Mouse (Mus musculus): ENCODE measurements around the gene Daam2.

The Daam2 gene

GRCm38 (mm10) chr17:49531661-49532060 is 32.5 kb downstream of the Daam2 start:
- DNase-seq (ENCODE audit: low spot score in 2 of 2): no peak

GRCm38 (mm10) chr17:49530215-49530614 is 33.9 kb downstream of the Daam2 start:
- DNase-seq (ENCODE audit: low spot score in 2 of 2): peak in 1 of 2 experiments; percentile 45

GRCm38 (mm10) chr17:49528503-49529205 is 35.5 kb downstream of the Daam2 start:
- DNase-seq (ENCODE audit: low spot score in 2 of 2): no peak

- DNase-seq (ENCODE audit: low spot score in 2 of 2): peak in 1 of 2 experiments; percentile 21
These were observed 36.1 kb downstream of the Daam2 start for GRCm38 (mm10) chr17:49528033-49528432.

- DNase-seq (ENCODE audit: low spot score in 2 of 2): no peak
These were observed 37.6 kb downstream of the Daam2 start for GRCm38 (mm10) chr17:49526566-49526965.

GRCm38 (mm10) chr17:49525911-49526310 is 38.2 kb downstream of the Daam2 start:
- DNase-seq (ENCODE audit: low spot score in 2 of 2): no peak

GRCm38 (mm10) chr17:49524584-49524983 is 39.6 kb downstream of the Daam2 start:
- no peak for DNase-seq (ENCODE audit: low spot score in 2 of 2)

- DNase-seq (ENCODE audit: low spot score in 2 of 2): no peak
These were observed 41.7 kb downstream of the Daam2 start for GRCm38 (mm10) chr17:49522435-49522834.

GRCm38 (mm10) chr17:49522002-49522401 is 42.1 kb downstream of the Daam2 start:
- no peak for DNase-seq (ENCODE audit: low spot score in 2 of 2)

- no peak for DNase-seq (ENCODE audit: low spot score in 2 of 2)
These were observed 43.5 kb downstream of the Daam2 start for GRCm38 (mm10) chr17:49520674-49521073.

GRCm38 (mm10) chr17:49519576-49520247 is 44.4 kb downstream of the Daam2 start:
- DNase-seq (ENCODE audit: low spot score in 2 of 2): no peak

GRCm38 (mm10) chr17:49517091-49517490 is 47.1 kb downstream of the Daam2 start:
- DNase-seq (ENCODE audit: low spot score in 2 of 2): no peak

- no peak for DNase-seq (ENCODE audit: low spot score in 2 of 2)
These were observed 48.5 kb downstream of the Daam2 start for GRCm38 (mm10) chr17:49515678-49516077.

- no peak for DNase-seq (ENCODE audit: low spot score in 2 of 2)
These were observed 49.0 kb downstream of the Daam2 start for GRCm38 (mm10) chr17:49515141-49515540.

- DNase-seq (ENCODE audit: low spot score in 2 of 2): no peak
These were observed 51.5 kb downstream of the Daam2 start for GRCm38 (mm10) chr17:49512671-49513085.

GRCm38 (mm10) chr17:49509431-49509830 is 54.7 kb downstream of the Daam2 start:
- DNase-seq (ENCODE audit: low spot score in 2 of 2): peak in 1 of 2 experiments; percentile 41

- DNase-seq (ENCODE audit: low spot score in 2 of 2): no peak
These were observed 60.8 kb downstream of the Daam2 start for GRCm38 (mm10) chr17:49503246-49503900.

- no peak for DNase-seq (ENCODE audit: low spot score in 2 of 2)
These were observed 63.9 kb downstream of the Daam2 start for GRCm38 (mm10) chr17:49500234-49500633.

- no peak for DNase-seq (ENCODE audit: low spot score in 2 of 2)
These were observed 64.5 kb downstream of the Daam2 start for GRCm38 (mm10) chr17:49499635-49500034.

GRCm38 (mm10) chr17:49498169-49498568 is 66.0 kb downstream of the Daam2 start:
- DNase-seq (ENCODE audit: low spot score in 2 of 2): no peak

- no peak for DNase-seq (ENCODE audit: low spot score in 2 of 2)
These were observed 70.9 kb downstream of the Daam2 start for GRCm38 (mm10) chr17:49493276-49493675.

GRCm38 (mm10) chr17:49489098-49489497 is 75.0 kb downstream of the Daam2 start:
- no peak for DNase-seq (ENCODE audit: low spot score in 2 of 2)

GRCm38 (mm10) chr17:49484435-49484834 is 79.7 kb downstream of the Daam2 start:
- peak in 1 of 2 experiments; percentile 43 for DNase-seq (ENCODE audit: low spot score in 2 of 2)
